Mouse (Mus musculus) heart, postnatal 0 days (tissue): ENCODE data around the gene Glis3.

Experiments used
- CTCF ChIP-seq: IDR thresholded peaks from 2 replicates; pipeline ENCODE4 v1.5.1; 2016; ENCODE audit warnings: antibody characterized with exemption, control low read depth, low read depth
- EP300 ChIP-seq: IDR thresholded peaks from 2 replicates; pipeline ENCODE4 v1.6.1; 2016; ENCODE audit warnings: antibody characterized with exemption, low read depth

GRCm38 (mm10) chr19:28655166-28655565 is 24.7 kb downstream of the Glis3 start:
- TF ChIP-seq CTCF, result no peak
- TF ChIP-seq EP300, result no peak
